Mouse (Mus musculus) bone marrow macrophage, adult 2 months (primary cell): Measurements from ENCODE around the gene Rptn. TPM values are rescaled to one million over a fixed set of nuclear protein-coding genes. Genes with fewer than 3 reads are reported as not detected.
A peak's percentile ranks its signal among the peaks of the same experiment; 100 is the strongest.

ENCODE experiments used
- H3K27ac ChIP-seq: 2 replicates; pipeline ENCODE4 v1.5.1; 2012; ENCODE audit warnings: low read depth, low read length; ENCODE audit not compliant: insufficient read depth
- H3K4me1 ChIP-seq: 2 replicates; pipeline ENCODE4 v1.6.1; 2012; ENCODE audit warnings: low read length; ENCODE audit not compliant: control insufficient read depth, insufficient read depth
- H3K4me3 ChIP-seq: 2 replicates; pipeline ENCODE4 v1.5.1; 2012; ENCODE audit warnings: mild to moderate bottlenecking, low read length, moderate library complexity; ENCODE audit not compliant: insufficient read depth
- CTCF ChIP-seq: IDR thresholded peaks from 2 replicates; pipeline ENCODE4 v1.5.1; 2012; ENCODE audit warnings: low read depth, mild to moderate bottlenecking, low read length, moderate library complexity
- POLR2A ChIP-seq: IDR thresholded peaks from 2 replicates; pipeline ENCODE4 v1.6.1; 2012; ENCODE audit warnings: mild to moderate bottlenecking, low read depth, low read length, borderline replicate concordance
- polyA plus RNA-seq: library from polyadenylated mRNA; stranded (reverse); fragments of >200 nt; gene quantifications from 2 replicates; pipeline ENCODE4 v1.2.4, GENCODE M21; 2012; ENCODE audit not compliant: missing spikeins, insufficient read depth, insufficient read length

Rptn gene
- polyA plus RNA-seq: not detected in 2 replicates

DNA sequence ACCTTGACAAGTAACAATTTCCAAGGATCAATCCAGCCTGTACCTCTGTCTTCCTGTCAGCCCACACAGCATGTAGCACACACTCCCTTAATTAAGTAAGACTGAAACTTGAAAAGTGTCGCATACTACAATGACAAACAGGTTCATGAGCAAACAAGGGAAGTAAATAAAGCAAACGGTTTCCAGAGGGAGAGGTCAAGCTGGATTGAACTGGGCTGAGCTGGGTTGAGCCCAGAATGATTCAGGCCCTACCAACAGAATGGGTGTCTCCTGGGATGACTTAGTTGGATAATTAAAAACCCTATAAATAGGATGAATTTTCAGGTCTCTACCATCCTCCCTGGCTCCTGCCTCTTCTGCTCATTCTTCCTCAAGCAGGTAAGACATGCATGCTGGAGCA is at the start of gene Rptn:
Gene Rptn (plus strand): TSS at position 334 of the 400 bp plus-strand sequence.
- H3K4me3 ChIP-seq: no peak within 1 kb of the TSS
- no peak for TF ChIP-seq POLR2A
- no peak for TF ChIP-seq CTCF

DNA sequence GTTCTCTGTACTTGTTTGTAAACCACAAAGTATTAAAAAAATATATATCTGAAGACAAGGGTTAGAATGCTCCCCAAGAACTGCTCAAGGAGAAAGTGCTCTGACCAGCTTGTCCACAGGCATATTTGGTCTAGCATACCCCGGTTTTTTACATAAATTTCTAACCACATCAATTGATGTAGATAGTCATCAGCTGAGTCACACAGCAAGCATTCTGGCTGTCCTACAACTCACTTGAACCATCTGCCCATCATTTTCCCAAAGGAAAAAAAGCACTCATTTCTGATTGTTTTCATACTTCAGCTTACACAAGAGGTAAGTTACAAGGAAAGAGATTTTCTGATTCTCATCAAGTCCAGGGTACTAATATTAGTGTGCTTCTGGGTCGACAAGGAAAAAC is 46.6 kb upstream of the Rptn start:
- no peak for TF ChIP-seq POLR2A
- no peak for TF ChIP-seq CTCF
- Histone ChIP-seq H3K4me3 (no peak overlapping the region), H3K4me1 (no peaks in the 10 kb centered on the region), H3K27ac (no peak overlapping the region)

More for the DNA sequence above, at the start of gene Rptn:
- Histone ChIP-seq H3K4me1 (no peaks in the 10 kb centered on the region), H3K27ac (no peak within 1 kb of the TSS)

DNA sequence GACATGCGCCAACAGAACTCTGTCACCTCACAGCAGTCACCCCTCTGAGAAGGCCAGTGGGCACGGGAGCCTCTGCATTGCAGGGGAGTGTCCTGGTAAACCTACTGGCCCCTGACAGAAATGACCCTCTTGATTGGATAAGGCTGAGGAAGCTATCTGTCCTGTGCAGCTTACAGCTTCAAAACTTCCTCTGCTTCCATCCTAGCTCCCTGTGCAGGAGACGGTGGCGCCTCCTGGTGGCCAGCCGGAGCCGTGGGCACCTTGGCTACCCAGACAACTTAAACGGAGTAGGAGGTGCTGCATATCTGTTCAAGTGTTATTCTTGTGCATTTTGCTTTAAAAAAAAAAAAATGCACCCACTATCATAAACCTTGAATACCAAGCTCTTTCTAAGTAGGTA is 33.5 kb upstream of the Rptn start:
- no peaks in the 10 kb centered on the region for H3K4me1 ChIP-seq
- H3K4me3 ChIP-seq: no peak overlapping the region
- TF ChIP-seq POLR2A: no peak
- TF ChIP-seq CTCF: peak; percentile 77

GRCm38 (mm10) chr3:93361933-93362574 is 31.4 kb upstream of the Rptn start:
- no peaks in the 10 kb centered on the region for H3K4me1 ChIP-seq
- no peak overlapping the region for H3K4me3 ChIP-seq
- H3K27ac ChIP-seq: no peak overlapping the region
- TF ChIP-seq POLR2A: no peak
- TF ChIP-seq CTCF: no peak

More for the DNA sequence above, 33.5 kb upstream of the Rptn start:
- H3K27ac ChIP-seq: no peak overlapping the region

DNA sequence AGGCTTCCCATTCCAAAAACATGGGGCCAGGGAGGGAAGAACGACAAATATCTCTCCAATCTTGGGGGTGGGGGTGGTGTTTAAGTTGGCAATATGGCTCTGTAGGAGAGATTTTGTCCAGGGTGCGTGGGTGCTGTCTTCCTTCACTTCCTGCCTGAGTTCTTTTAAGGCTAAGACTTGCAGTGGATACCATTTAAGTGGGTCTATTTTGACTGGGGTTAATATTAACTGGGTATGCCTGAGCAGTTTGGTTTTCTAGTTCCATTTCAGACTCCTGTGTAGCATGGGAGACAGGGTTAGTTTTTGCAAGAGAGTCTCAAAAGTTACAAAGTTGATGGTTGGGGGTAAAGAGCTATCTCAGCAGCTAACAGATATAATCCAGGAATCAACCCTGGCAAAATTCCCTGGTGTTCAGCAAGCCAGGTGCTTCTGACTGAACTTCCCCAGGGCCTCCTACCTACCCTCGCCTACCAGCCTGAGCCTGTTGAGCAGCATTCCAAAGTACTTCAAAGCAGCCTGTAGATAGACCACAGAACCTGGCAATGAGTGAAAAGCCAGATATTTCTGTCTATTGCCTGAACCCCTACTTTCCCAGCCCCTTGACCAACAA is 26.4 kb upstream of the Rptn start:
- no peak for TF ChIP-seq POLR2A
- TF ChIP-seq CTCF: no peak
- no peaks in the 10 kb centered on the region for H3K4me1 ChIP-seq
- no peak overlapping the region for H3K4me3 ChIP-seq
- no peak overlapping the region for H3K27ac ChIP-seq

GRCm38 (mm10) chr3:93368171-93368570 is 25.3 kb upstream of the Rptn start:
- TF ChIP-seq POLR2A: no peak
- Histone ChIP-seq H3K4me1 (no peaks in the 10 kb centered on the region), H3K27ac (no peak overlapping the region), H3K4me3 (no peak overlapping the region)

DNA sequence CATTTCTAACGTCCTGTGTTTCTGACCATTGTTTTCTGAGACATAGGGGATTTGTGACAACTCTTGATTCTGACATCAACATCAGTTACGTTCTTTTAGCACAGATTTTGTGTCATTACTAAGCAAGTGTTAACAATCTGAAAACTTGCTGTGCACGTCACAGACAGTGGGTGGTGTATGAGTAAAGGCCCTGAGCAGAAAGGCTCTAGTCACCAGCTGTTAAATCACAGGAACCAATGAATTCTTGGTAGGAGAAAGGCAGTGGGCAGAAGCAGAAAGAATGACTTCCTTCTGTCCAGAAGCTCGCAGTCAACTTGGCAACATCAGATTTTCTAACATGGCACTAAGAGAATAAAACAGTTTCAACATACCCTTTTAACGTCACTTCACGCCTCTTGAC is 20.1 kb upstream of the Rptn start:
- no peak overlapping the region for H3K27ac ChIP-seq
- no peak for TF ChIP-seq POLR2A
- H3K4me3 ChIP-seq: no peak overlapping the region
- H3K4me1 ChIP-seq: peaks cover 13% of the 10 kb centered on the region

GRCm38 (mm10) chr3:93375196-93375595 is 18.3 kb upstream of the Rptn start:
- Histone ChIP-seq H3K27ac (peak overlapping the region; percentile 84), H3K4me1 (peaks cover 13% of the 10 kb centered on the region), H3K4me3 (no peak overlapping the region)
- TF ChIP-seq POLR2A (no peak), CTCF (no peak)

DNA sequence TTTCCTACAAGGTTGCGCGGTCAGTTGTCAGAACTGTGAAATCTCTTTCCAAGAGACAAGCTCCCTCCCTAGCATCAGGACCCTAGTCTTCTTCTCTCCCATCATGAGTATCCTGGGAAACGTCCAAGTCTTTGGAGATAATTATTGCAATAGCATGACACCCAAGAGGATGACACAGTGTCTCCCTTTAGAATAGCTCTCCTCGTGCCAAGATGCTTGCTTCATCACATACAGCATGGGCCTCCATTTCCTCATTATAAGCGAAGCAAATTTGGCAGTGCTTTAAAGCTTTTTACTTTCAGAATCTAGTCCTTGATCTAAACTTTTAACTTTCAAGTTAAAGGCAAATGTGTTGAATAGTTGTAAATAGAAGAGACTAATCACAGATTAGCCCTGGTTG is 17.9 kb upstream of the Rptn start:
- TF ChIP-seq POLR2A: no peak
- TF ChIP-seq CTCF: no peak
- H3K4me1 ChIP-seq: peaks cover 13% of the 10 kb centered on the region
- peak overlapping the region; percentile 84 for H3K27ac ChIP-seq
- H3K4me3 ChIP-seq: no peak overlapping the region

GRCm38 (mm10) chr3:93378146-93378545 is 15.4 kb upstream of the Rptn start:
- peaks cover 13% of the 10 kb centered on the region for H3K4me1 ChIP-seq
- TF ChIP-seq CTCF (no peak), POLR2A (no peak)
- no peak overlapping the region for H3K4me3 ChIP-seq
- H3K27ac ChIP-seq: no peak overlapping the region
